Mouse (Mus musculus): ENCODE results near the gene Pde7b.

Pde7b gene

DNA sequence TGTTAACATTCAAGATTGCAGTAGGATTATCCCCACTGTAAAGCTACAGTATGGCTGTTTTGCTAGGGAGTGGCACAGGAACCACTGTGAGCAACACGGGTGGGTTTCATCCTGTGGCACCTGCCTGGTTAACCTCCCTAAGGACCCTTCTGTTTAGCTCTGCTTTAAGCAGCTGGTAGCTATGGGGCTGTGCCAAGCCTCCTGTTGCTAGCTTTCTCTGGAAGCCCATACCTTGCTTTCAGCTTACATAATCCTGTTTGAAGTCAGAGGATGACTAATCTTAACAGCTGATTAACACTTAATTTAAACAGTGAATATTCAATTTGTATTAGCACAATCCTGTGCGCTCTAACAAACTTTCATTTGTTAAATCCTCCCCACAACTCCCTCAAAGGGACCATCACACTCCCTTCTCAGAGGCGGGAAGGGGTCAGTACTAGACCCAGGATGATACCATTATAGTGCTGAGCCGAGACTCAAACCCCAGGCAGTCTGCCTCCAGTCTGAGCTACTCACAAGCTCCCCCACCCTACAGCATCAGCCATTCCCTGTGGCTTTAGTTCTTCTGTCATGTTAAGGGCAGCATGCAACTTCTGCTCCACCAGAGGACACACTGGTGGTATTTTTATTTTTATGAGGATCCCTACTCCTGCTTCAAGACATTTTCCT lies 362.3 kb downstream of the Pde7b start:
- no peak for DNase-seq (ENCODE audit: low spot score in 2 of 2)

DNA sequence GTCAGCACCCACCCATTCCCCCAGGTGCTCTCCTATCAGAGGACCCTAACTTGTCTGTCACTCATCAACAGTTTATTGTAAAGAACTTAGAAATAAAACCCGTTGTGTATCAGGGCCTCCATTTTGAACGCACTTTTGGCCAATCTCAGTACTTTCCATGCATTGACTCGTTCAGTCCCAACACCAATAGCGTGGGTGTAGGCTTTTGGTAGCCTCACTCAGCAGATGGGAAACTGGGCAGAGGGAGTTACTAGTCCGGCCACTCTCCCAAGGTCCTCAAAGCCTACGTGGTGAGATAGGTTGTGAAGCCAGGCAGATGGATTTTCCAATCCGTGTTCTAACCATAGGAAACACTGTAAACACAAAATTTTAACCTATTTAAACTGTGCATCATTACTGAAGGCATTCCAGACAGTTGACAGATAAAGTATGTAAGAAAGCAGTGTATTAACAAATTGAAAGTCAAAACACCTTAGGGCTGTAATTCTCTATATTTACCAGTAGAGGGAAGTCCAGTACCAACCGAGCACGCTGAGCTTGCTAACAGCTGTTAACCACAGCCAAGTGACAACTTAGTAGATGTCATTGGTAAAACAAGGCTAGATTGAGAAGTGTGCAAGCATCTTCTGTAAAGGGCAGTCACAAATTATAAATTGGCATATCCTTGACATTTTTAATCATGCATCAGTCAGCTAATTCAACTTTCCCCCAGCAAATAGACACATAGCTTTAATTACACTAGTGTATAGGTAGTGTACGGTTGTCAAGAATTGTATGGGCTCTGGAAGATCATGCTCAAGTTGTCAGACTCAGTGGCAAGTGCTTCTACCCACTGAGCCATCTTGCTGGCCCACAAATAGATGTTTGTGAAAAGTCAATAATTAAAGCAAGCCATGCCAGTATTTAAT lies 363.1 kb downstream of the Pde7b start:
- DNase-seq (ENCODE audit: low spot score in 2 of 2), result no peak

DNA sequence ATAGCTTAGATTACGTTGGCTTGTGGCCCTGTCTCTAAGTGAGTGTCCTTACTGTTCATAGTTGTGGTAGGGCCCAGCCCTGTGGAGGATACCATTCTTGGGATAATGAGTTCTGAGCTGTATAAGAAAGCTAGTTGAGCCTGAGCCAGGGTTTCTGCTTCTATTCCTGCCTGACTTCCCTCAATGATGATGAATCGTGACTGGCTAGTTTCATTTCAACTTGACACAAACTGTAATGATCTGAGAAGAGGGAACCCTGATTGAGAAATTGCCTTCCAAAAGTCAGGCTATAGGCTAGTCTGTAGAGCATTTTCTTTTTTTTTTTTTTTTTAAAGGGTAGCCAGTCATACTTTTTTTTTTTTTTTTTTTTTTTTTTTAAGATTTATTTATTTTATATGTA lies 376.0 kb downstream of the Pde7b start:
- DNase-seq (ENCODE audit: low spot score in 2 of 2), result no peak

Data from frontal cortex, postnatal 25 days (tissue).